Mouse (Mus musculus): ENCODE measurements around the gene Nlrp2.

The Nlrp2 gene

GRCm38 (mm10) chr7:5350935-5351334, at the start of gene Nlrp2:
Gene Nlrp2, minus strand, starts transcription at chr7:5351035.
- in situ Hi-C loops (cut with MboI), result no loop called here

- in situ Hi-C loops (cut with MboI), result no loop called here
Observed at GRCm38 (mm10) chr7:5366724-5367123, 15.9 kb upstream of the Nlrp2 start.

- in situ Hi-C loops (cut with MboI), result no loop called here
Observed at GRCm38 (mm10) chr7:5363599-5363998, 12.8 kb upstream of the Nlrp2 start.

GRCm38 (mm10) chr7:5350237-5350636, 598 bp downstream of the Nlrp2 start, which contains the start of gene Gm5065:
Gene Gm5065, plus strand, starts transcription at chr7:5350537.
- in situ Hi-C loops (cut with MboI), result no loop called here

GRCm38 (mm10) chr7:5327511-5327910, 23.3 kb downstream of the Nlrp2 start:
- in situ Hi-C loops (cut with MboI), result no loop called here

- in situ Hi-C loops (cut with MboI), result no loop called here
Observed at GRCm38 (mm10) chr7:5288281-5288680, 62.6 kb downstream of the Nlrp2 start.

GRCm38 (mm10) chr7:5263051-5263450, 87.8 kb downstream of the Nlrp2 start:
- in situ Hi-C loops (cut with MboI), result no loop called here
